In genomic region chr17:48100441-48101417, GRCm38 (mm10) we compare ENCODE assay signal across 1 mouse cellular context.
TF ChIP-seq lines count a peak whose summit lies in the region.

No protein-coding gene starts in this region.

TF ChIP-seq in CH12.LX, 34 proteins besides CTCF, POLR2A, EP300 and RAD21:
- TF ChIP-seq BHLHE40 (IDR thresholded peaks at IDR 0.05; ENCODE audit: low read depth, low read length) (peak; percentile 54; the same call in 1 of the 2 replicates), POLR2AphosphoS2 (IDR thresholded peaks at IDR 0.05; ENCODE audit: low read depth, low read length) (no peak), NELFE (IDR thresholded peaks at IDR 0.05; ENCODE audit: low read depth, low read length) (peak; percentile 87; the same call in 1 of the 2 replicates), UBTF (IDR thresholded peaks at IDR 0.05; ENCODE audit: low read depth, low read length) (no peak), SIN3A (IDR thresholded peaks at IDR 0.05; ENCODE audit: low read length) (peak; percentile 60), ELF1 (IDR thresholded peaks at IDR 0.05; ENCODE audit: low read depth, low read length) (peak; percentile 74), CHD2 (IDR thresholded peaks at IDR 0.05; ENCODE audit: low read length) (peak; percentile 42; the same call in 1 of the 2 replicates), TCF12 (IDR thresholded peaks at IDR 0.05; ENCODE audit: low read depth, low read length) (peak; percentile 72), ZC3H11A (IDR thresholded peaks at IDR 0.05; ENCODE audit: low read depth, low read length) (0 out of 2 replicates have a peak, but pooled peaks have one; percentile 34), CHD1 (IDR thresholded peaks at IDR 0.05; ENCODE audit: low read depth, low read length) (no peak), E2F4 (IDR thresholded peaks at IDR 0.05; ENCODE audit: insufficient replicate concordance, low read depth, low read length) (peak; percentile 95), NRF1 (IDR thresholded peaks at IDR 0.05; ENCODE audit: low read depth, low read length) (peak; percentile 30; the same call in 1 of the 2 replicates), SMC3 (IDR thresholded peaks at IDR 0.05; ENCODE audit: low read depth, low read length) (peak; percentile 87), RCOR1 (conservative IDR thresholded peaks at IDR 0.05; ENCODE audit: low read depth, low read length) (0 out of 2 replicates have a peak, but pooled peaks have one; percentile 55), USF1 (IDR thresholded peaks at IDR 0.05; ENCODE audit: low read depth, low read length) (no peak), HCFC1 (IDR thresholded peaks at IDR 0.05; ENCODE audit: low read depth, low read length) (peak; percentile 57; the same call in 1 of the 2 replicates), ZNF384 (IDR thresholded peaks at IDR 0.05; ENCODE audit: low read depth, low read length) (peak; percentile 55), MYC (IDR thresholded peaks at IDR 0.05; ENCODE audit: low read depth, low read length) (0 out of 2 replicates have a peak, but pooled peaks have one; percentile 19), GABPA (IDR thresholded peaks at IDR 0.05; ENCODE audit: insufficient replicate concordance, low read depth, low read length) (no peak), MAX (IDR thresholded peaks at IDR 0.05; ENCODE audit: low read length) (peak; percentile 71), IRF4 (IDR thresholded peaks at IDR 0.05; ENCODE audit: low read depth, low read length) (peak; percentile 77), MEF2A (IDR thresholded peaks at IDR 0.05; ENCODE audit: borderline replicate concordance, low read depth, low read length) (0 out of 2 replicates have a peak, but pooled peaks have one; percentile 9), MAZ (IDR thresholded peaks at IDR 0.05; ENCODE audit: low read depth, low read length) (peak; percentile 74; the same call in 1 of the 2 replicates)
